In genomic region chr14:120910733-120911324, GRCm38 (mm10) we compare ENCODE assay signal across 8 mouse cellular contexts. TPM values are rescaled to one million over a fixed set of nuclear protein-coding genes. Genes with fewer than 3 reads are reported as not detected.
DNase-seq lines count a peak whose midpoint lies in the region; ATAC-seq and TF ChIP-seq lines count a peak whose summit lies in the region.

Gene Ipo5, plus strand, starts transcription at chr14:120911224.

- H3K9me3 ChIP-seq in embryonic facial prominence, embryonic 14.5 days (ENCODE audit: control insufficient read depth, low read length): no peaks in the 10 kb centered on the region
- no peaks in the 10 kb centered on the region for H3K9me3 ChIP-seq in limb, embryonic 14.5 days (ENCODE audit: control insufficient read depth, low read length)
- H3K9me3 ChIP-seq in midbrain, postnatal 0 days (ENCODE audit: low read length): no peaks in the 10 kb centered on the region

- H3K4me1 ChIP-seq in embryonic facial prominence, embryonic 14.5 days (ENCODE audit: control insufficient read depth, insufficient read depth, low read length): peaks cover 14% of the 10 kb centered on the region
- H3K4me1 ChIP-seq in limb, embryonic 14.5 days (ENCODE audit: control insufficient read depth, insufficient read depth, low read length): peaks cover 10% of the 10 kb centered on the region; the same call in 1 of the 2 replicates
- H3K4me1 ChIP-seq in midbrain, postnatal 0 days (ENCODE audit: insufficient read depth, low read length): peaks cover 4% of the 10 kb centered on the region; the same call in 1 of the 2 replicates

- peak; percentile 97 for ATAC-seq in embryonic facial prominence, embryonic 14.5 days (ENCODE audit: low read depth)
- peak; percentile 97 for ATAC-seq in limb, embryonic 14.5 days (ENCODE audit: low FRiP score, low read depth)
- peak; percentile 96 for ATAC-seq in midbrain, postnatal 0 days (ENCODE audit: low FRiP score)

- 1% methylated on average over 12 of the region's 83 CpGs for WGBS in embryonic facial prominence, embryonic 14.5 days
- 0% methylated on average over 25 of the region's 83 CpGs for WGBS in limb, embryonic 14.5 days
- under 1% methylated on average over 43 of the region's 83 CpGs for WGBS in midbrain, postnatal 0 days

- peak within 1 kb of the TSS; percentile 97 for H3K4me2 ChIP-seq in embryonic facial prominence, embryonic 14.5 days (ENCODE audit: low read depth, low read length)
- H3K4me2 ChIP-seq in limb, embryonic 14.5 days (replicated peaks; ENCODE audit: low read depth, low read length, severe bottlenecking): peak within 1 kb of the TSS; percentile 92
- peak within 1 kb of the TSS; percentile 83 for H3K4me2 ChIP-seq in midbrain, postnatal 0 days (ENCODE audit: low read depth, low read length, poor library complexity, severe bottlenecking)

- no peak for TF ChIP-seq CTCF in midbrain, postnatal 0 days (IDR thresholded peaks at IDR 0.05)

- H3K4me3 ChIP-seq in embryonic facial prominence, embryonic 14.5 days (ENCODE audit: low read depth, low read length): peak within 1 kb of the TSS; percentile 80
- peak within 1 kb of the TSS; percentile 73 for H3K4me3 ChIP-seq in limb, embryonic 14.5 days (replicated peaks; ENCODE audit: low read length)
- peak within 1 kb of the TSS; percentile 82 for H3K4me3 ChIP-seq in midbrain, postnatal 0 days (ENCODE audit: low read depth, low read length)

- peak within 1 kb of the TSS; percentile 92 for H3K27ac ChIP-seq in embryonic facial prominence, embryonic 14.5 days (replicated peaks; ENCODE audit: low read depth, low read length)
- peak within 1 kb of the TSS; percentile 89 for H3K27ac ChIP-seq in limb, embryonic 14.5 days (replicated peaks; ENCODE audit: low read depth, low read length)
- peak within 1 kb of the TSS; percentile 89 for H3K27ac ChIP-seq in midbrain, postnatal 0 days (ENCODE audit: low read depth, low read length)

- no peaks in the 10 kb centered on the region for H3K36me3 ChIP-seq in embryonic facial prominence, embryonic 14.5 days (ENCODE audit: control insufficient read depth, insufficient read depth, low read length)
- H3K36me3 ChIP-seq in limb, embryonic 14.5 days (ENCODE audit: control insufficient read depth, insufficient read depth, low read length): no peaks in the 10 kb centered on the region
- no peaks in the 10 kb centered on the region for H3K36me3 ChIP-seq in midbrain, postnatal 0 days (ENCODE audit: insufficient read depth, low read length)

- H3K27me3 ChIP-seq in embryonic facial prominence, embryonic 14.5 days (replicated peaks; ENCODE audit: control insufficient read depth, insufficient read depth, low read length): no peaks in the 10 kb centered on the region
- no peaks in the 10 kb centered on the region for H3K27me3 ChIP-seq in limb, embryonic 14.5 days (ENCODE audit: control insufficient read depth, insufficient read depth, low read length)
- H3K27me3 ChIP-seq in midbrain, postnatal 0 days (ENCODE audit: insufficient read depth, low read length): no peaks in the 10 kb centered on the region

- 0 out of 2 replicates have a peak, but pooled peaks have one; percentile 47 for TF ChIP-seq POLR2A in limb, embryonic 14.5 days (IDR thresholded peaks at IDR 0.05; ENCODE audit: borderline replicate concordance, extremely low read depth, insufficient read depth, insufficient read length)

- peak within 1 kb of the TSS; percentile 88 for H3K9ac ChIP-seq in embryonic facial prominence, embryonic 14.5 days (ENCODE audit: low read depth, low read length)
- H3K9ac ChIP-seq in limb, embryonic 14.5 days (ENCODE audit: low read depth, low read length, severe bottlenecking): peak within 1 kb of the TSS; percentile 85
- H3K9ac ChIP-seq in midbrain, postnatal 0 days (replicated peaks; ENCODE audit: low read length, poor library complexity, severe bottlenecking): peak within 1 kb of the TSS; percentile 83

- peak; percentile 87 for DNase-seq in 3T3-L1 (ENCODE audit: low read depth, low spot score)
- DNase-seq in adrenal gland, postnatal 4 days (ENCODE audit: low spot score in 2 of 2): peak; percentile 93 to 94
- peak; percentile 97 for DNase-seq in embryonic facial prominence, embryonic 14.5 days (ENCODE audit: low spot score)
- DNase-seq in heart, adult 8-10 months (ENCODE audit: low spot score): peak; percentile 92
- DNase-seq in kidney, adult 9 months: peak; percentile 96
- peak; percentile 95 for DNase-seq in limb, embryonic 14.5 days (ENCODE audit: low spot score)
- peak; percentile 96 for DNase-seq in midbrain, postnatal 0 days (ENCODE audit: low spot score)
- peak; percentile 90 to 94 for DNase-seq in spleen, postnatal 14 days (ENCODE audit: low spot score in 2 of 2)

RNA-seq across cellular contexts. Expression of gene Ipo5, which starts in this region (rescaled TPM):
- 100 to 1,000 TPM in 1 of 2 experiments, 10 to 100 TPM in 1; 94.6 to 100 TPM for total RNA-seq in adrenal gland, postnatal 4 days (2021)
- polyA plus RNA-seq in embryonic facial prominence, embryonic 14.5 days (2014; fragmentation: Nextera tagmentation; extraction: Ambion mirVana): 102 and 110 TPM in 2 replicates
- total RNA-seq in heart, adult 8-10 months (2022): 100 to 1,000 TPM; 113 to 131 (median 125) TPM
- polyA plus RNA-seq in limb, embryonic 14.5 days (2012; rRNA removed): 69.1 and 85.0 TPM in 2 replicates
- 95.2 and 99.2 TPM in 2 replicates for polyA plus RNA-seq in limb, embryonic 14.5 days (2014; fragmentation: Nextera tagmentation; extraction: Ambion mirVana)
- total RNA-seq in midbrain, postnatal 0 days (2014; rRNA removed): 65.4 and 82.6 TPM in 2 replicates
- polyA plus RNA-seq in midbrain, postnatal 0 days (2015; fragmentation: Nextera tagmentation; extraction: Ambion mirVana): 43.0 and 46.5 TPM in 2 replicates

Comparison
In these comparisons a context has a peak if more than half of its experiments do, and no peak if none do; other contexts are left out.
1. Peak in every context shown above with its lines: DNase-seq, ATAC-seq, H3K4me3 ChIP-seq and H3K27ac ChIP-seq.